Mouse (Mus musculus) limb, embryonic 11.5 days (tissue): ENCODE data around the gene Uvrag. TPM values are rescaled to one million over a fixed set of nuclear protein-coding genes. Genes with fewer than 3 reads are reported as not detected.

Experiments
- ATAC-seq: fragments of 200-750 bp; cut with Nextera tagmentation; 2 replicates; pipeline ENCODE4 v1.8.0; 2017; ENCODE audit warnings: low read depth; ENCODE audit not compliant: insufficient number of reproducible peaks, low FRiP score, low TSS enrichment
- DNase-seq: peaks from one replicate; pipeline ENCODE4 v3.0.0-alpha.2; 2015; ENCODE audit warnings: low spot score
- H3K27ac ChIP-seq: fragments of 300-500 bp; sonication (generic); replicated peaks from 2 replicates; pipeline ENCODE4 v1.5.1; 2014; ENCODE audit warnings: low read depth, mild to moderate bottlenecking, low read length
- H3K27me3 ChIP-seq: fragments of 300-500 bp; sonication (generic); 2 replicates; pipeline ENCODE4 v1.6.1; 2014; ENCODE audit warnings: mild to moderate bottlenecking, low read length, mixed read lengths; ENCODE audit not compliant: control insufficient read depth, insufficient read depth
- H3K36me3 ChIP-seq: fragments of 300-500 bp; sonication (generic); 2 replicates; pipeline ENCODE4 v1.6.1; 2014; ENCODE audit warnings: mild to moderate bottlenecking, low read length, moderate library complexity, mixed read lengths; ENCODE audit not compliant: control insufficient read depth, insufficient read depth
- H3K4me1 ChIP-seq: fragments of 300-500 bp; sonication (generic); 2 replicates; pipeline ENCODE4 v1.6.1; 2014; ENCODE audit warnings: low read length, mixed read lengths; ENCODE audit not compliant: control insufficient read depth, insufficient read depth
- H3K4me2 ChIP-seq: fragments of 300-500 bp; sonication (generic); 2 replicates; pipeline ENCODE4 v1.6.1; 2014; ENCODE audit warnings: low read depth, mild to moderate bottlenecking, moderate library complexity; ENCODE audit not compliant: severe bottlenecking
- H3K4me3 ChIP-seq: fragments of 300-500 bp; sonication (generic); 2 replicates; pipeline ENCODE4 v1.5.1; 2014; ENCODE audit warnings: low read depth, low read length
- H3K9ac ChIP-seq: fragments of 300-500 bp; sonication (generic); 2 replicates; pipeline ENCODE4 v1.6.1; 2014; ENCODE audit warnings: mild to moderate bottlenecking, low read length
- H3K9me3 ChIP-seq: fragments of 300-500 bp; sonication (generic); 2 replicates; pipeline ENCODE4 v1.6.1; 2016; ENCODE audit warnings: low read length; ENCODE audit not compliant: control insufficient read depth
- WGBS: fragments of 180-500 bp; shearing (Covaris S2); extraction: QIAGEN DNeasy Blood & Tissue Kit; methylation state at CpG from one replicate; pipeline ENCODE4 v1.1.7; 2014; 5-methylcytosine and 5-hydroxymethylcytosine counted together
- polyA plus RNA-seq: library from polyadenylated mRNA; unstranded; fragments of >200 nt; fragmentation: Nextera tagmentation; extraction: Ambion mirVana; gene quantifications from 2 replicates; pipeline ENCODE4 v1.2.1, GENCODE M21; 2014

Gene Uvrag
- polyA plus RNA-seq, 1 experiment from 2014 or later = 11.8 TPM

DNA sequence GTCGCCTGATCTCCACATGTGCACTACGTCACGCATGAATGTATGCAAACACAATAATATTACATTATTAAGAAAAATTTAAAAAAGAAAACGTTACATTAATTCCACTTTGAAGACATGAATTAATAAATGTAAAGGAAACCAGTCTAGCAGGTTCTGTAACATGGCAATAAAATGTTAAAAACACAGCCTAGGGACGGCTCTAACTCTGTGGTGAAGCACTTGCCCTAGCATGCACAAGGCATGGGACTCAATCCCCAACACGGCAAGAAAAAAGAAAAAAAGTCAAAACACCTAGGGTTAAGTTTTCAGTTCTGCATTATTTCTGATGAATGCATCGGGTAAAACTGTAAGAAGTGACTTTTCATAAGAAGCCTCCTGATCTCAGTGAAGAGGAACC, 143.2 kb downstream of the Uvrag start:
- no peaks in the 10 kb centered on the region; the same call in 1 of the 2 replicates for H3K4me1 ChIP-seq
- no peak for ATAC-seq
- H3K27ac ChIP-seq = no peak overlapping the region
- no peak overlapping the region for H3K4me3 ChIP-seq
- 85% methylated on average over 7 of the region's 7 CpGs for WGBS
- H3K27me3 ChIP-seq = no peaks in the 10 kb centered on the region
- DNase-seq = no peak
- no peak overlapping the region for H3K9ac ChIP-seq
- no peaks in the 10 kb centered on the region for H3K36me3 ChIP-seq
- H3K9me3 ChIP-seq = no peaks in the 10 kb centered on the region
- H3K4me2 ChIP-seq = no peak overlapping the region

DNA sequence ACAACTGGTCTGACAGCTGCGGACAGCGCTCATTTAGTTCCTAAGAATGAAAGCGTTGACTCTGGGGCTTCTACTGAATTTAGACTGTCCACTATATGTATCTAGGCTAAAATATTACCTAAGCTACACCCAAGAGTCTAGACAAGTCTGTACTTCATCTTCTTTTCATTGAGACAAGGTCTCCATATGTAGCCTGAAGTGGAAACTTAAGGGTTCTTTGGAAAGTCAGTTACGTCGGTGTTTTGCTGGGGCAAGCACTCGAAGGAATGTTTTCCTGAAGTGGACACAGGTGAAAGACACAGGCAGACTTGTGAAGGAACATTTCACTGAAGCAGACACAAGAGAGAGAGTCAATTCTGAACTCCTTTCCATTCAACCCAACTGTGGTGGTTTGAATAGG, 144.2 kb downstream of the Uvrag start:
- H3K4me1 ChIP-seq = no peaks in the 10 kb centered on the region; the same call in 1 of the 2 replicates
- no peaks in the 10 kb centered on the region for H3K9me3 ChIP-seq
- H3K36me3 ChIP-seq = no peaks in the 10 kb centered on the region
- 90% methylated on average over 6 of the region's 6 CpGs for WGBS
- H3K4me2 ChIP-seq = no peak overlapping the region
- H3K27ac ChIP-seq = no peak overlapping the region
- no peak overlapping the region for H3K4me3 ChIP-seq
- no peak for ATAC-seq
- no peak overlapping the region for H3K9ac ChIP-seq
- H3K27me3 ChIP-seq = no peaks in the 10 kb centered on the region
- no peak for DNase-seq

DNA sequence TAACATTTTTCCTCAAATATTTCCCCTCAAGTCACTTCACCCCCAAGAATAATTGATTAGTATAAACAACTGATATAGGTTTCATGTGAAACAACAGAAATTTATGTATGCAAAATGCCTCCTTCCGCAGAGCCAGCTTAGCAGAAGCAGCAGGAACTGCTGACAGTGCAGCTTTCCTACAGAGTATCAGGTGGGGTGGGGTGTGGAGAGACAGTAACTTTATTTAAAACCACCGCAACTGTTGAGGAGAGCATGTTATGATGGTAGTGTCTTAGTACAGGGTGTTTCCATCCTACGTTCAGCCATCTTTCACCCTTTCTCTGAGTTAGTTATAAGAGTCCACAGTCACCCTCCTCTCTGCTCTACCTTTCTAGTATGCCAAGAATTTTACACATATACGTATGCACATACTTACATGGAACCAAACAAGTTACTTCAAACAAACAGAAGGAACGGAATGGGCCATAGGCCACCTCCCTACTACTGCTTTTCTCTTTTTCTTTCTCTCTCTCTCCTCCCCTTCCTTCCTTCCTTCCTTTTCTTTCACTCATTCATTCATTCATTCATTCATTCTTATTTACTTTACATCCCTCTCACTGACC, 145.7 kb downstream of the Uvrag start:
- ATAC-seq = no peak
- DNase-seq = no peak
- H3K9ac ChIP-seq = no peak overlapping the region
- H3K27me3 ChIP-seq = no peaks in the 10 kb centered on the region
- 91% methylated on average over 5 of the region's 5 CpGs for WGBS
- no peaks in the 10 kb centered on the region for H3K36me3 ChIP-seq
- H3K4me3 ChIP-seq = no peak overlapping the region
- H3K9me3 ChIP-seq = no peaks in the 10 kb centered on the region
- H3K4me1 ChIP-seq = no peaks in the 10 kb centered on the region; the same call in 1 of the 2 replicates
- H3K4me2 ChIP-seq = no peak overlapping the region
- H3K27ac ChIP-seq = no peak overlapping the region

- Histone ChIP-seq H3K36me3 (no peaks in the 10 kb centered on the region), H3K4me3 (no peak overlapping the region), H3K4me2 (no peak overlapping the region), H3K4me1 (no peaks in the 10 kb centered on the region; the same call in 1 of the 2 replicates), H3K9ac (no peak overlapping the region), H3K27ac (no peak overlapping the region), H3K27me3 (no peaks in the 10 kb centered on the region), H3K9me3 (no peaks in the 10 kb centered on the region)
- no peak for DNase-seq
- ATAC-seq = no peak
- 81% methylated on average over 6 of the region's 6 CpGs for WGBS
Measured at GRCm38 (mm10) chr7:98994137-98994536, 146.8 kb downstream of the Uvrag start.

GRCm38 (mm10) chr7:98993395-98993794, 147.5 kb downstream of the Uvrag start:
- no peaks in the 10 kb centered on the region for H3K9me3 ChIP-seq
- no peaks in the 10 kb centered on the region; the same call in 1 of the 2 replicates for H3K4me1 ChIP-seq
- WGBS = 75% methylated on average over 4 of the region's 4 CpGs
- no peak overlapping the region for H3K9ac ChIP-seq
- H3K27me3 ChIP-seq = no peaks in the 10 kb centered on the region
- DNase-seq (no peak), ATAC-seq (no peak)
- H3K36me3 ChIP-seq = no peaks in the 10 kb centered on the region
- H3K4me2 ChIP-seq = no peak overlapping the region
- no peak overlapping the region for H3K27ac ChIP-seq
- no peak overlapping the region for H3K4me3 ChIP-seq

DNA sequence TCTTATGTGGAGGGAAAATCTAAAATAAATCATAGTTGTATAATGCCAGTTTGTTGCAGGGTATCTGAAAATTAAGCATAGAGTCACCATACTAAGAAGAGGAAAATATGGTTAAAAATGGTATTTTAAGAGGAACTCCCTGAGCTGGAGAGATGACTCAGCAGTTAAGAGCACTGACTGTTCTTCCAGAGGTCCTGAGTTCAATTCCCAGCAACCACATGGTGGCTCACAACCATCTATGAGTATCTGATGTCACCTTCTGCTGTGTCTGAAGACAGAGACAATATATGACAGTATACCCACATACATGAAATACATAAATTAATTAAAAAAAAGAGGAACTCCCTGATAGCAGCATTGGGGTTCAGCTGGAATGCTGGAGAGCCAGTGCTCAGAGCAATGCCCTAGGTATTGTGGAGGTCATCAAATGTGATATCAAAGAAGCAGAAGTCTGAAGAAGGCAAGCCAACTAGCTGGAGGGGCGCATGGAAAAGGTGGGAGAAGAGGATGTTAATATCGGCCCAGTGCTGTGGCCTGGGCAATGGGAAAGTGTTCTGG, 149.7 kb downstream of the Uvrag start:
- Histone ChIP-seq H3K36me3 (no peaks in the 10 kb centered on the region), H3K9me3 (no peaks in the 10 kb centered on the region), H3K27me3 (no peaks in the 10 kb centered on the region), H3K4me3 (no peak overlapping the region), H3K9ac (no peak overlapping the region), H3K4me2 (no peak overlapping the region), H3K4me1 (no peaks in the 10 kb centered on the region; the same call in 1 of the 2 replicates), H3K27ac (no peak overlapping the region)
- WGBS = 94% methylated on average over 2 of the region's 2 CpGs
- DNase-seq (no peak), ATAC-seq (no peak)

GRCm38 (mm10) chr7:98990510-98990909, 150.4 kb downstream of the Uvrag start:
- Histone ChIP-seq H3K27ac (no peak overlapping the region), H3K4me2 (no peak overlapping the region), H3K9me3 (no peaks in the 10 kb centered on the region), H3K27me3 (no peaks in the 10 kb centered on the region), H3K4me1 (no peaks in the 10 kb centered on the region), H3K36me3 (no peaks in the 10 kb centered on the region), H3K4me3 (no peak overlapping the region), H3K9ac (no peak overlapping the region)
- DNase-seq = no peak
- WGBS = 71% methylated on average over 1 of the region's 1 CpGs
- ATAC-seq = no peak

GRCm38 (mm10) chr7:98986962-98987441, 153.9 kb downstream of the Uvrag start:
- DNase-seq (no peak), ATAC-seq (no peak)
- Histone ChIP-seq H3K36me3 (no peaks in the 10 kb centered on the region), H3K4me1 (peaks cover 8% of the 10 kb centered on the region), H3K27ac (no peak overlapping the region), H3K9ac (no peak overlapping the region), H3K27me3 (no peaks in the 10 kb centered on the region), H3K4me3 (no peak overlapping the region), H3K4me2 (no peak overlapping the region), H3K9me3 (no peaks in the 10 kb centered on the region)
- 92% methylated on average over 14 of the region's 14 CpGs for WGBS
